Mouse (Mus musculus): ENCODE measurements around the gene Gm21970.

The Gm21970 gene

GRCm38 (mm10) chr16:91401569-91402165 lies 10.1 kb downstream of the Gm21970 start:
- no peak for DNase-seq (ENCODE audit: low spot score)

DNA sequence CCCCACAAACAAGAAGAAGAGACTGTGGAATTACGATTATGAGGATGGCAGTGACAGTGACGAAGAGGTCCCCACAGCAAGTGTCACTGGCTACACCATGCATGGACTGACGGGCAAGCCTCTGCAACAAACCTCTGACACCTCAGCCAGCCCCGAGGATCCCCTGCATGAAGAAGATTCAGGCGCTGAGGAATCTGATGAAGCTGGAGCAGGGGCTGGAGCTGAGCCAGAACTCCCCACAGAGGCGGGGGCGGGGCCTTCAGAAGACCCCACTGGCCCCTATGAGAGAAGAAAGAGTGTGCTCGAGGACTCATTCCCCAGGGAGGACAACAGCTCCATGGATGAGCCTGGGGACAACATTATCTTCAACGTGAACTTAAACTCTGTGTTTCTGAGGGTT lies 12.3 kb downstream of the Gm21970 start:
- no peak for DNase-seq (ENCODE audit: low spot score)

DNA sequence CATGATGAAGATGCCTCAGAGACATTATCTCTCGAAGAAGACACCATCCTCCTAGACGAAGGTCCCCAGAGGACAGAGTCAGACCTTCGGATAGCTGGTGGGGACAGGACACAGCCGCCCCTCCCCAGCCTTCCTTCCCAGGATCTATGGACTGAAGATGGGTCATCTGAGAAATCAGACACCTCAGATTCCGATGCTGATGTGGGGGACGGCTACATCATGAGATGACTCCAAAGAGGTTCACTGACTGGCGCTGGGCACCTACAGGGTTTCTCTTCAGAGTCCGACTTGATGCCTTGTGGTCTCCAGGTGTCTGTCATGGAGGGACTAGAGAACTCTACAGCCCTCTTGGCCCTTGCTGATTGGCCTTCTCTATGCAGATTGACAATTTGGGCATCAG lies 12.7 kb downstream of the Gm21970 start:
- DNase-seq (ENCODE audit: low spot score), result no peak

DNA sequence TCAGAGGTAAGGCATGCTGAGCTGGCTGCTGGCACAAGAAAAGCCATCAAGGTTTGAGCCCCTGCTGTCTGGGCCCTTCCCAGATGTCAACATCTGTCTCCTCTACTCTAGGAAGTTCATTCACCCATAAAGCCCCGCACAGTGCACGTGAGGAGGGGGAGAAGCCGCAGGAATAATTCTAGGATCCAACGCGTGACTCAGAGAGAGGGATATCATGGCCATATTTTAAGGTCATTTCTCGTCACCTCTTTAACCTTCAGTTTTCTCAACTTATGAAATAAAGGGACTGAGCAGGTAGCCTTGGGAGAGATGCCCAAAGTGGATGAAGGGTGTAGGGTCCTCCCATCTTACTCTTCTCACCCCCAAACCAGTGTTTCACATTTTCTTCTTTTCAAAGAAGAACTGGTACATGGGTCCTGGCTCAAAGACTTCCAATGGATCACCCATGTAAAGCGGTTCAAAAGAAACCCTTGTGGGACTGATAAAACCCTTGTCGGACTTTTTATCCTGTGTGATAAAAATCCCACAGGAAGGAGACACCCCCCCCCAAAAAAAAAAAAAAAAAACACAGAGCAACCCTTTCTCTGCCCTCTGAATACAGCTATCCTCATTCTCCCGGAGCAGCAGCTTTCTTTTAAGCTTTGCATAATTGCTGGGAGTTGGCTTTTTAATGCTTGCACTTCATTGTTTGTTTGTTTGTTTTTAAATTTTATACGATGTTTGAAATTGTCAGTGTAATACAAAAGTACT lies 13.5 kb downstream of the Gm21970 start:
- DNase-seq (ENCODE audit: low spot score), result peak; percentile 4

DNA sequence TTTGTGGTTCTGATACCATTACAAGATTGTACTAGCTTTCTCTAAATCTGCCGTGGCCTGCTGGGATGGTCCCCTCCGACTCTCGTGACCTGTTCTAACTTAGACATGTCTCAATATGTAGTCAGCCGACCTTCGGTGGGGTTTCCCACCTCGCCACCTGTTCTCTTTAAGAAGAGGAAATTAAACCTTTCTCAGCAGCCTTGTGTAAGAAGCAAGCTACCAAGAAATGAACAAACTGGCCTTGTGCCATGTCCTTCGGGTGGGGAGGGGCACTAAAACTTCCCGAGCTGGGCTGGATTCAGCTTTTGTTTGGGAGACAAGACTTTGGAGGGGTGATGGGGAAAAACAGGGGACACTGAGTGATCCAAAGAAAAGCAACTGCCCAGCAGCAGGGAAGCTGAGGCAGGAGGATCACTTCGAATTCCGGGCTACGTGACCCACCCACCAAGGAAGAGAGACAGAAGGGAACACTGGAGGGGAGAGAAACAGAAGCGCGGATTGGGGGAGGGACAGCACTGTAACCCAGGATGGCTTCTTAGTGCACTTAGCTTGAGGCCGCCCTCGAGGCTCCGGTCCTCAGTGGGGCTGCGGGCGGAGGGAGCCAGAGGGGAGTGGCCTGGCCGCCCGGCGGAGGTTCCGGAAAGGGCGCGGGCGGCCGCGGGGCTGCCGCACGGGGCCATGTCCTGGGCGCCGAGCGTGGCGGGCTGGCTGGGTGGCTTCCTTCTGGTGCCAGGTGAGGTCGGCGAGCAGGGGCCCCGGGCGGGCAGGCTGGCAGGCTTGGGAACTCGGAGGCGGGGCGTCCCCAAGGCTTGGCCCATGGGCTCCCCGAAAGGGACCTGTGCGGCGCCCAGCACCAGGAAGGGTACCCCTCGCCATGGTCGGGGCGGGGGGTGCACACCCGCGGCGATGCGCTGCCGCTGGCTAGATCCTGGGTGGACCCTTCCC lies 14.4 kb downstream of the Gm21970 start, which contains the start of gene Il10rb:
Gene Il10rb (plus strand): TSS at position 525 of the 945 bp plus-strand sequence.
- peak; percentile 69 for DNase-seq (ENCODE audit: low spot score)

DNA sequence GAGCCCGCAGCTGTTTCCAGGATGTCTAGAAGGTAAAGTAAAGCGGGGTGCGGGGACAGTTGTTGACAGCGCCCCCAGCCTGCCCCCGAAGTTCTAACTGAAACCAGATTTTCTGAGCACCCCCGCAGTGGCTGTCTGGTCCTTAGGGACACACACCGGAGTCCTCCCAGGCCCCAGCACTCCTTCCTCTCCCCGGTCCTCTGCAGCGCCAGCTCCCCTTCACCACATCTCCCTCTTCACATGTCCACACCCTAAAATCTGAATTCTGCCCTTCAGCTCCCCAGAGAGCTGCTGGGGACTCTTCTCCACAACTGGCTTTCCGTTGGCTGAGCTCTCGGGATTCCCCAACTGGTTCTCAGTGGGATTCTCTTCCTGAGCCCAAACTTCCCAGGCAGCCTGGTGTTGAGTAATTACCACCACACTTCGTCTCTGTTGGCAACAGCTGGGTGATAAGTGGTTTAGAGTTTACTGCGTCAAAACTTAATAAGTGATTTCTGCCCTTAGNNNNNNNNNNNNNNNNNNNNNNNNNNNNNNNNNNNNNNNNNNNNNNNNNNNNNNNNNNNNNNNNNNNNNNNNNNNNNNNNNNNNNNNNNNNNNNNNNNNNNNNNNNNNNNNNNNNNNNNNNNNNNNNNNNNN lies 15.2 kb downstream of the Gm21970 start:
- peak; percentile 42 for DNase-seq (ENCODE audit: low spot score)

GRCm38 (mm10) chr16:91413102-91413844 lies 21.8 kb downstream of the Gm21970 start:
- no peak for DNase-seq (ENCODE audit: low spot score)

- DNase-seq (ENCODE audit: low spot score), result no peak
Measured at GRCm38 (mm10) chr16:91415391-91416189, 24.1 kb downstream of the Gm21970 start.

DNA sequence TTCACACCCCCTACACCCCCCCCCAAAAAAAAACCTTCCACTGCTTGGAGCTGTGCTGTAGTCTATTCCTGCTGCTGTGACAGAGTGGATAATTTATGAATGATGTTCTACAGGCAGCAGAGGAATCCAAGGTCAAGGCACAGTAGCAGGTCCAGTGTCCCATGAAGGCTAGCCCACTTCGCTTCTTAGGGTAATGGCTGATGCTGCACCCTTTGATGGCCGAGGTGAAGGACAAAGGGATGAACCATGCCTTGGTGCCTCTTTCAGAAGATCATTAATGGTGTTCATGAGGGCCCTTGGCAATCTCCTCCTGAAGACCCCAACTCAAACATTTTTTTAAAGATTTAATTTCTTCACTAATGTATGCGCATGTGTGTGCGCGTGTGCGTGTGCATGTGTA lies 24.8 kb downstream of the Gm21970 start:
- DNase-seq (ENCODE audit: low spot score), result no peak

GRCm38 (mm10) chr16:91416938-91417337 lies 25.4 kb downstream of the Gm21970 start:
- DNase-seq (ENCODE audit: low spot score), result no peak

GRCm38 (mm10) chr16:91418531-91418930 lies 27.0 kb downstream of the Gm21970 start:
- DNase-seq (ENCODE audit: low spot score), result no peak

DNA sequence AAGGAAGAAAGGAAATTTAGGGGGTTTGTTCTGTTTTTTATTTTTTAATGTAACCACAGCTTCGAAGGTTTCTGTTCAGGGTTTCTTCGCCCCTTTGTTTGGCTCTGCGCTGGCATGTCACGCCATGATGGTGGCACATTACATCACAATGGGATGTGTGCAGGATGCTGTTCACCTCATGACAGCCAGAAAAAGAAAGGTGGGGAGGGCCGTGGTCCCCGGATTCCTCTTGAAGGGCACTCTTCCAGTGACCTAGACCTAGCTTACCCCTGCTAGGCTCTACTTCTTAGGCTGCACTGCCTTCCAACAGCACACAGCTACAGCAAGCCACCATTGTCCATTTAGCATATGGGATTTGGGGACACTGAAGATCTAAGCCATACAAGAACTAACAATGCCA lies 34.3 kb downstream of the Gm21970 start:
- no peak for DNase-seq (ENCODE audit: low spot score)

DNA sequence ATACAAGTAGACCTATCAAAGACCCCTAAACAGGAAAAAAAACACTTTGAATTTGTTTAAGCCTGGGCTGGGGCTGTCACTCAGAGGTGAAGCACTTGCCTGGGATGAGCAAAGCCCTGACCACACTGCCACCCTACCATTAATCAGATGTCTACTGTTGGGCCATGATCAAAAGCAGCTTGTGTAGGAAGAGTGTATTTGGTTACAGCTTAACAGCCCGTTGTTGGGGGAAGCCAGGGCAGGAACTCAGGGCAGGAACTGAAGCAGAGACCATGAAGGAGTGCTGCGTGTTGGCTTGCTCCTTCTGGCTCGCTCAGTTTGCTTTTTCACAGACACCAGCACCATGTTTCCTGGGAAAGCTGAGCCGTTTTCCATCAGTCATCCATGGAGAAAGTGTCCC lies 35.1 kb downstream of the Gm21970 start:
- no peak for DNase-seq (ENCODE audit: low spot score)

DNA sequence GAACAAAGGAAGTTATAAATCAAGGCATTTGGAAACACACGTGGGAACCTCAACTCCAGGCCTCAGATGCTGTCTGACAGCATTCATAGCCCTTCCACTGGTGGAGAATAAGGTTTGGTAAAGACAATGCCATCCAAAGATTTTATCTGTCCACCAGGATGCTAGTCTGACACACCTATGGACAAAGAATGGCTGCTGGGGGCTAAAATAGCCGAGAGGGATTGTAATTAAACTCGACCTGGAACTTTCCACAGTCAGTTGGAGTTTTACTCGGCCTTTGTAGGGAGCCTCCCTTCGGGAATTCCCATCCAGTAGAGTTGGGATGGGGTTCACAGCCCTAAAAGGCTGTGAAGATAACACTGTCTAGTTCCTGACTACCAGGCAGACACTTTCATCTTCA lies 35.9 kb downstream of the Gm21970 start:
- no peak for DNase-seq (ENCODE audit: low spot score)

- DNase-seq (ENCODE audit: low spot score), result no peak
Measured at GRCm38 (mm10) chr16:91428259-91428865, 36.8 kb downstream of the Gm21970 start.

- DNase-seq (ENCODE audit: low spot score), result no peak
Measured at GRCm38 (mm10) chr16:91432720-91433328, 41.3 kb downstream of the Gm21970 start.

DNA sequence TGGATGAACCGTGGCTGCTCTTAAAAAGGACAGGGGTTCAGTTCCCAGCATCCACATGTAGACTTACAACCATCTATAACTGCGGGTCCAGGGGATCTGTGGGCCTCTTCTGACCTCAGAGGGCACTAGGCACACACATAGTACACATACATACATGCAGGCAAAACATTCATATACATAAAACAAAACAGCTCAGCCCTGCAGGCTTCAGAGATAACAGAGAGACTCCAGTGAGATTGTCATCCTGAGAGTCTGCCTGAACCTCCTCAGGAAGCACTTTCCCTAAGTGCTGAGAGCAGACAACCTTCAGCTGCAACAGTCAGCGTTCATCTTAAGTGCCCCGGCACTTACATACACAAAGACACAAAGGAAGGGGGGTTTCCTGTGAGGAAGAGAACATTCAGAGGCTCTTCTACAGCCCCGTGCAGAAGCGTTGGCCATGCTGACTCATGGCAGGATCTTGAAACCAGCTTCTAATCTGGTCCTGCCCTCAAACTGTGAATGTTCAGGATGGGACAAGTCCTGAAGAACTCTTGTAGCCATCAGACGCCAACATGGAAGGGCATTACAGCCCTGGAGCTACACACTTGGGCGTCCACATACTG lies 41.9 kb downstream of the Gm21970 start:
- DNase-seq (ENCODE audit: low spot score), result no peak

DNA sequence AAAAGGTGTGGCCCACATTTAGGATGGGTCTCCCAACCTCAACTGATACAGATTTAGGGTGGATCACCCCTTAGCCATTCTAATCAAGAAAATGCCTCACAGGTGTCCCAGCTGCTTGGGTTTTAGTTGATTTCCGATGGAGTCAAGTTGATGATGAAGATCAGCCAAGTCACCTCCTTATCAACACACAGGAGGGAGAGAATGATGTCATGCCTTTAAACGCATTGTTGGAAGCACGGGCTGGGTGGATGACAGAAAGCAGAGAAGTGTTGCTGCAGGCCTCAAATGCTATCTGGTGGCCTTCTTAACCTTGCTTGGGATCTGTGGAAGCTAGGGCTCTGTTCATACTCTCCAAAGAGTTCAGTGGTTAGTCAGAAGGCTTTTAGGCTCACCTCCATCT lies 42.6 kb downstream of the Gm21970 start:
- no peak for DNase-seq (ENCODE audit: low spot score)

DNA sequence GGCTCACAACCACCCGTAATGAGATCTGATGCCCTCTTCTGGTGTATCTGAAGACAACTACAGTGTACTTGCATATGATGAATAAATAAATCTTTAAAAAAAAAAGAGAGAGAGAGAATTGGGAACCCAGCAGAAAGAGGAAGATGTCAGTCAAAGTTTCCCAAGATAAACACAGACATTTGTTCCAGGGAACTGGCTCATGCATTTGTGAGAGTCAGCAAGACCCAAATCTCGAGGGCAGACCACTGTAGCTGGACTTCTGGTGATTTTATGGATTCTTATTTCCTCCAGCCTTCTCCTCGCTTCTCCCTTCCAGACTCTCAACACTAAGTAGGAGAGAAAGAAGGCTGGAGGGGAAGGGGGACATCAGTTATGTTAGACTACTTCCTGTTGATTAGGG lies 46.6 kb downstream of the Gm21970 start:
- no peak for DNase-seq (ENCODE audit: low spot score)
